Mouse (Mus musculus): ENCODE measurements around the gene Sh3glb1. TPM values are rescaled to one million over a fixed set of nuclear protein-coding genes. Genes with fewer than 3 reads are reported as not detected.

The Sh3glb1 gene
- polyA plus RNA-seq, 1 experiment from 2014 or later, result 95.4 TPM

GRCm38 (mm10) chr3:144717835-144718234 is 2.3 kb downstream of the Sh3glb1 start:
- no peak overlapping the region for H3K9ac ChIP-seq (ENCODE audit: low read depth, low read length)
- ATAC-seq, result no peak
- no peaks in the 10 kb centered on the region for H3K36me3 ChIP-seq (ENCODE audit: control insufficient read depth, insufficient read depth, low read length)
- H3K4me2 ChIP-seq (ENCODE audit: low read length), result peak overlapping the region; percentile 16
- peaks cover 20% of the 10 kb centered on the region for H3K4me1 ChIP-seq (ENCODE audit: control insufficient read depth, insufficient read depth, low read depth, low read length)
- WGBS, result 72% methylated on average over 6 of the region's 6 CpGs
- no peaks in the 10 kb centered on the region for H3K9me3 ChIP-seq (ENCODE audit: control insufficient read depth, low read length)
- H3K27ac ChIP-seq (ENCODE audit: low read depth, low read length), result no peak overlapping the region
- H3K27me3 ChIP-seq (replicated peaks; ENCODE audit: control insufficient read depth, insufficient read depth, low read length), result no peaks in the 10 kb centered on the region
- H3K4me3 ChIP-seq (ENCODE audit: low read length), result no peak overlapping the region

- Histone ChIP-seq H3K27me3 (replicated peaks; ENCODE audit: control insufficient read depth, insufficient read depth, low read length) (no peaks in the 10 kb centered on the region), H3K4me2 (ENCODE audit: low read length) (no peak overlapping the region), H3K4me1 (ENCODE audit: control insufficient read depth, insufficient read depth, low read depth, low read length) (peaks cover 20% of the 10 kb centered on the region), H3K9ac (ENCODE audit: low read depth, low read length) (no peak overlapping the region), H3K36me3 (ENCODE audit: control insufficient read depth, insufficient read depth, low read length) (no peaks in the 10 kb centered on the region), H3K9me3 (ENCODE audit: control insufficient read depth, low read length) (no peaks in the 10 kb centered on the region), H3K27ac (ENCODE audit: low read depth, low read length) (no peak overlapping the region), H3K4me3 (ENCODE audit: low read length) (no peak overlapping the region)
- no peak for ATAC-seq
- WGBS, result 78% methylated on average over 3 of the region's 3 CpGs
Measured at GRCm38 (mm10) chr3:144717121-144717520, 3.0 kb downstream of the Sh3glb1 start.

- H3K27me3 ChIP-seq (replicated peaks; ENCODE audit: control insufficient read depth, insufficient read depth, low read length), result no peaks in the 10 kb centered on the region
- no peaks in the 10 kb centered on the region for H3K9me3 ChIP-seq (ENCODE audit: control insufficient read depth, low read length)
- no peak overlapping the region for H3K27ac ChIP-seq (ENCODE audit: low read depth, low read length)
- H3K4me1 ChIP-seq (ENCODE audit: control insufficient read depth, insufficient read depth, low read depth, low read length), result peaks cover 20% of the 10 kb centered on the region
- H3K4me2 ChIP-seq (ENCODE audit: low read length), result no peak overlapping the region
- no peak overlapping the region for H3K4me3 ChIP-seq (ENCODE audit: low read length)
- no peak for ATAC-seq
- H3K36me3 ChIP-seq (ENCODE audit: control insufficient read depth, insufficient read depth, low read length), result peaks cover 8% of the 10 kb centered on the region
- no peak overlapping the region for H3K9ac ChIP-seq (ENCODE audit: low read depth, low read length)
- WGBS, result 70% methylated on average over 9 of the region's 9 CpGs
Measured at GRCm38 (mm10) chr3:144715901-144716300, 4.2 kb downstream of the Sh3glb1 start.

- Histone ChIP-seq H3K27ac (ENCODE audit: low read depth, low read length) (no peak overlapping the region), H3K9me3 (ENCODE audit: control insufficient read depth, low read length) (no peaks in the 10 kb centered on the region), H3K4me3 (ENCODE audit: low read length) (no peak overlapping the region), H3K4me1 (ENCODE audit: control insufficient read depth, insufficient read depth, low read depth, low read length) (peaks cover 20% of the 10 kb centered on the region), H3K36me3 (ENCODE audit: control insufficient read depth, insufficient read depth, low read length) (peaks cover 8% of the 10 kb centered on the region), H3K4me2 (ENCODE audit: low read length) (no peak overlapping the region), H3K27me3 (replicated peaks; ENCODE audit: control insufficient read depth, insufficient read depth, low read length) (no peaks in the 10 kb centered on the region), H3K9ac (ENCODE audit: low read depth, low read length) (no peak overlapping the region)
- WGBS, result 66% methylated on average over 7 of the region's 7 CpGs
- no peak for ATAC-seq
Measured at GRCm38 (mm10) chr3:144715033-144715432, 5.1 kb downstream of the Sh3glb1 start.

GRCm38 (mm10) chr3:144714606-144715005 is 5.5 kb downstream of the Sh3glb1 start:
- Histone ChIP-seq H3K4me2 (ENCODE audit: low read length) (no peak overlapping the region), H3K27me3 (replicated peaks; ENCODE audit: control insufficient read depth, insufficient read depth, low read length) (no peaks in the 10 kb centered on the region), H3K9me3 (ENCODE audit: control insufficient read depth, low read length) (no peaks in the 10 kb centered on the region), H3K27ac (ENCODE audit: low read depth, low read length) (no peak overlapping the region), H3K4me1 (ENCODE audit: control insufficient read depth, insufficient read depth, low read depth, low read length) (peaks cover 20% of the 10 kb centered on the region), H3K36me3 (ENCODE audit: control insufficient read depth, insufficient read depth, low read length) (peaks cover 8% of the 10 kb centered on the region), H3K9ac (ENCODE audit: low read depth, low read length) (no peak overlapping the region), H3K4me3 (ENCODE audit: low read length) (no peak overlapping the region)
- WGBS, result 84% methylated on average over 8 of the region's 8 CpGs
- ATAC-seq, result no peak

GRCm38 (mm10) chr3:144714126-144714525 is 6.0 kb downstream of the Sh3glb1 start:
- H3K27ac ChIP-seq (ENCODE audit: low read depth, low read length), result no peak overlapping the region
- no peak overlapping the region for H3K4me3 ChIP-seq (ENCODE audit: low read length)
- no peaks in the 10 kb centered on the region for H3K9me3 ChIP-seq (ENCODE audit: control insufficient read depth, low read length)
- H3K9ac ChIP-seq (ENCODE audit: low read depth, low read length), result no peak overlapping the region
- 72% methylated on average over 7 of the region's 7 CpGs for WGBS
- H3K4me2 ChIP-seq (ENCODE audit: low read length), result no peak overlapping the region
- peaks cover 8% of the 10 kb centered on the region for H3K36me3 ChIP-seq (ENCODE audit: control insufficient read depth, insufficient read depth, low read length)
- H3K27me3 ChIP-seq (replicated peaks; ENCODE audit: control insufficient read depth, insufficient read depth, low read length), result no peaks in the 10 kb centered on the region
- H3K4me1 ChIP-seq (ENCODE audit: control insufficient read depth, insufficient read depth, low read depth, low read length), result peaks cover 20% of the 10 kb centered on the region
- ATAC-seq, result no peak

- no peaks in the 10 kb centered on the region for H3K9me3 ChIP-seq (ENCODE audit: control insufficient read depth, low read length)
- H3K4me2 ChIP-seq (ENCODE audit: low read length), result no peak overlapping the region
- peaks cover 8% of the 10 kb centered on the region for H3K36me3 ChIP-seq (ENCODE audit: control insufficient read depth, insufficient read depth, low read length)
- 79% methylated on average over 6 of the region's 6 CpGs for WGBS
- H3K4me1 ChIP-seq (ENCODE audit: control insufficient read depth, insufficient read depth, low read depth, low read length), result peaks cover 5% of the 10 kb centered on the region
- H3K27me3 ChIP-seq (replicated peaks; ENCODE audit: control insufficient read depth, insufficient read depth, low read length), result no peaks in the 10 kb centered on the region
- H3K4me3 ChIP-seq (ENCODE audit: low read length), result no peak overlapping the region
- H3K27ac ChIP-seq (ENCODE audit: low read depth, low read length), result no peak overlapping the region
- H3K9ac ChIP-seq (ENCODE audit: low read depth, low read length), result no peak overlapping the region
- no peak for ATAC-seq
Measured at GRCm38 (mm10) chr3:144711607-144712206, 8.4 kb downstream of the Sh3glb1 start.

GRCm38 (mm10) chr3:144708612-144709011 is 11.5 kb downstream of the Sh3glb1 start:
- Histone ChIP-seq H3K27ac (ENCODE audit: low read depth, low read length) (no peak overlapping the region), H3K27me3 (replicated peaks; ENCODE audit: control insufficient read depth, insufficient read depth, low read length) (no peaks in the 10 kb centered on the region), H3K36me3 (ENCODE audit: control insufficient read depth, insufficient read depth, low read length) (peaks cover 11% of the 10 kb centered on the region), H3K9me3 (ENCODE audit: control insufficient read depth, low read length) (no peaks in the 10 kb centered on the region), H3K4me3 (ENCODE audit: low read length) (no peak overlapping the region), H3K4me1 (ENCODE audit: control insufficient read depth, insufficient read depth, low read depth, low read length) (no peaks in the 10 kb centered on the region), H3K4me2 (ENCODE audit: low read length) (no peak overlapping the region), H3K9ac (ENCODE audit: low read depth, low read length) (no peak overlapping the region)
- WGBS, result 95% methylated on average over 5 of the region's 5 CpGs
- ATAC-seq, result no peak

- Histone ChIP-seq H3K4me2 (ENCODE audit: low read length) (no peak overlapping the region), H3K27ac (ENCODE audit: low read depth, low read length) (no peak overlapping the region), H3K4me1 (ENCODE audit: control insufficient read depth, insufficient read depth, low read depth, low read length) (no peaks in the 10 kb centered on the region), H3K9ac (ENCODE audit: low read depth, low read length) (no peak overlapping the region), H3K9me3 (ENCODE audit: control insufficient read depth, low read length) (no peaks in the 10 kb centered on the region), H3K27me3 (replicated peaks; ENCODE audit: control insufficient read depth, insufficient read depth, low read length) (no peaks in the 10 kb centered on the region), H3K36me3 (ENCODE audit: control insufficient read depth, insufficient read depth, low read length) (peaks cover 10% of the 10 kb centered on the region), H3K4me3 (ENCODE audit: low read length) (no peak overlapping the region)
- WGBS, result 92% methylated on average over 6 of the region's 6 CpGs
- ATAC-seq, result no peak
Measured at GRCm38 (mm10) chr3:144703959-144704358, 16.2 kb downstream of the Sh3glb1 start.

All from hindbrain, embryonic 16.5 days (tissue).